Mouse (Mus musculus) ovary, postnatal 14 days (tissue): ENCODE data around the gene Gas2l1.

Experiments used
- DNase-seq: peaks from one replicate; pipeline ENCODE4 v3.0.0; 2022; ENCODE audit warnings: low spot score

Gene Gas2l1

DNA sequence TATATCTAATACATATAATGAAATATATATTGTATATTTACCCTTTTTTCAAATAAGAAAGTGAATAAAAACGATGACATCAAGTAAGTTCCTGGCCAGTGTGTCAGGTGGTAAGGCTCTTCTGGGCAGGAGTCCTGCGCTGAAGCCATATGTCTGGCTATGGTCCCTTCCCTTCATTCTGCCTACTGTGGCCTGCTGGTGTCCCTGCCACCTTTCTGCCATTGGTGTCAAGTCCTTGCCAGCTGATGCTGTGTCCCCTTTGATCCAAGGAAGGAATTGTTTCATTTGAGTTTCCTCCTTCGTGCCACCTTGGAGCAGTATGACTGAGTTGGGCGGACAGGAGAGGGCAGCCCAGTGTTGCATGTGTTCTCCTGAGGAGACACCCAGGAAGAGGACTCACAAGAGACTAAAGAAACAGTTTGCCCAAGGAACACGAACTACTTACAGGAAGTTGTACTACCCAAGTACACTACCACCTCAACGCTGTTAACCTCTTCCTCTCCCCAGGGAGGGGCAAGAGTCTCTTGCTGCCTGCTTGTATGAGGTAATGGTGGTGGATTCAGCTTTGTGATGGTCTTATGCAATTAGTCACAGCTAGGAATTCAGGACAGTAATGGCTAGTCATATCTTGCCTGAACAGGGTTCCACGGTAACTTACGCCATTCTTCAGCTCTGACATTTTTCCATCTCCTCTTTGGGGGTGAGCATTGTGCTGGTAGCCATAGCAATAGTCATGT is 22.3 kb downstream of the Gas2l1 start:
- no peak for DNase-seq

- no peak for DNase-seq
These were observed 23.9 kb downstream of the Gas2l1 start for GRCm38 (mm10) chr11:5041144-5041780.

- DNase-seq: no peak
These were observed 24.5 kb downstream of the Gas2l1 start for GRCm38 (mm10) chr11:5040585-5040984.

DNA sequence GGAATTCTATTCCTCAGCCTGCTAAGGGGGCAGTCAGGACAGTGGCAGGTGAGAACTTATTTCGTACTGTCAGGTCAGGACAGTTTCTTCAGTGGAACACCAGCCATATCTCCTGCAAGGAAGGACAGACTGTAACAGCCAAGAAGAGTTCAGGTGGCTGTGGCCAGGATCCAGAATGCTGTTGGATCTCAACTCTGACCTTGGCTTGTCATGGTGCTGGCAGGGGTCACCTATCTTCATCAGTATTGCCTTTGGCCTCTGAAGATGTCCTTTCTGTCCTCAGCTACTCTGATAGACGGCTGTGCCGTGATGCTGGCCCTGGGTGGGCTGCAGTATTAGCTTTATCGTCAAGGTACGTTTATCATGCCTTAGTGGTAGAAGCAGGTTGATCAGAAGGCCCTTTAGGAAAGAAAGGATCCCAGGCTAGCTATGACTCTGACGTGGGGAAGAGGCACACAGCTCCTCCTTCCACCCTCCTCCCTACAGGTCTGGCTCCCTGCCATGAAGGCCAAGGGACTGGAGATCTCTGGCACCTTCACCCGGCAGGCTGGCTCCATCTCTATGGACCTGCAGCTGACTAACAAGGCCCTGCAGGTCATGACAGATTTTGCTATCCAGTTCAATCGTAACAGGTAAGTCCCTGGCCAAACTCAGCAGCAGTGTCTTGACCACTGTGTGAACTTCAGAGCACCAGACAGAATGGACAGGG is 27.8 kb downstream of the Gas2l1 start:
- DNase-seq: no peak

DNA sequence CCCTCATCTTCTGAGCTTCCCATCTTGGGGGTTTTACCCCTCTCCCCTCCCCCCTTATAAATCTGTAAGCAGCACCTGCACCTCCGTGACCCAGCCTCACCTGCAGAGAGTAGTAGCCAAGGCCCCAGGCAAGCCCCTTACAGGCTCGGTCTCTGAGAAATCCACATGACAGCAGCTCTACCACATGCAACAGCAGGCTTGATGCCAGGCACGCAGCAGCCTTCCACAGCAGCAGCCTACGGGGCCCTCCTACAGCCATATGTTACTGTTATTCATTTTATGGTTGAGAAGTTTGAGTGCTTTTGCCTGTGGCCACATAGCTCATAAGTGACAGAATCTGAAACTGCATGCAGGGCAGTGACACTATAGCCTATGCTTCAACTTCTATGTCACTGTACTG is 29.7 kb downstream of the Gas2l1 start:
- DNase-seq: no peak

- DNase-seq: no peak
These were observed 32.0 kb downstream of the Gas2l1 start for GRCm38 (mm10) chr11:5033136-5033535.

- no peak for DNase-seq
These were observed 32.4 kb downstream of the Gas2l1 start for GRCm38 (mm10) chr11:5032706-5033105.

GRCm38 (mm10) chr11:5028228-5028627 is 36.9 kb downstream of the Gas2l1 start:
- no peak for DNase-seq

DNA sequence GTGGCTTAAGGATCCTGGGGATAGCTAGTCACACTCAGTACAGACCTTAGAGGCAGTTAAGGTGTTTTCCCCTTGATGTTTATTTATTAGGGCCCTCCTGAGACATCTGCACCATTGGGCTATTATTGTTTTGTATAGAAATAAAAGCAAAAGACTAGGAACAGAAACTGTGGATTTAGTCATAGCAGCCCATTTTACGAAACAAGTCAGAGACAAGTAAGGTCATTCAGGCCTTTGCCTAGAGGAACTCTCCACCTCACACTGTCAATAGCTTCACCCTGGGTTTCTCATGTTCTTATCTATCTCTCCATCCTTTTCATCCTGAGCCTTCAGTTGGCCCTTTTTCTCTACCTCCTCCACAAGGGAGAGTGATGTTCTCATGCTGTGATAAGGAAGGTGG is 40.0 kb downstream of the Gas2l1 start:
- DNase-seq: no peak

DNA sequence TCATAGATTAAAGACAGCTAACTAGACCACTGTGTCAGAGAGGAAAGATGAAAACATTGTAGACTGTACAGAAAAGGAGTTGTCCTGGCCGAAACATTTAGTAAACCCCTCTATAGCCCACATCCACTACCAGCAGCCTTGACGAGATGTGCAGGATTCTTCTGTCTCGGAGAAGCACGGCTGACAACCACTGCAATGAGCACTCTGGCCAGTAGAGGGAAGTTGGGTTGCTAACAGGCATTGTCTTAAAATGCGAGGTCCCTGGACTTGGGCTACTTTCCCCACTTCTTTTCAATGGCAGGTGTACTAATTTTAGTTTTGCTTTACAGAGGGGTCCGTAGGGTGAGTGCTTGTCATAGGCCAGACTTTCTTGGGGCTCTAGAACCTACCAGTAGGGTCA is 47.6 kb downstream of the Gas2l1 start:
- peak; percentile 11 for DNase-seq

DNA sequence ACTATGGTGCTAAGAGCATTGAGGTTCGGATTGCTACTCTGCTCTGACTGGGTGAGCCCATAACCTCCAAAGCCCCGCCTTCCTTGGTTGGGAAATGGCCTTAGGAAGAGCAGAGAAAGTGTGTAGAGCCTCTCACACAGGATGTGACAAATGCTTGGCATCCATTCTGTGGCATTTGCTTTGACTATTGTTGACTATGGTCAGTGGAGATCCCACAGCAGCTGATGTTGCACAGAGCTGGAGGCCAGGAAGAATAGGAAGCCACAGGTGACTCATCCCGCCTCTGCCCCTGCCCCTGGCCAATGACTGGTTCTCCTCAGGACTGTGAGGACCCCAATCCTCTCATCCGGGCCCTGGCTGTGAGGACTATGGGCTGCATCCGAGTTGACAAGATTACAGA is 48.8 kb downstream of the Gas2l1 start:
- DNase-seq: no peak

GRCm38 (mm10) chr11:5015720-5016119 is 49.4 kb downstream of the Gas2l1 start:
- peak; percentile 50 for DNase-seq

GRCm38 (mm10) chr11:5012213-5012715 is 52.9 kb downstream of the Gas2l1 start:
- no peak for DNase-seq

DNA sequence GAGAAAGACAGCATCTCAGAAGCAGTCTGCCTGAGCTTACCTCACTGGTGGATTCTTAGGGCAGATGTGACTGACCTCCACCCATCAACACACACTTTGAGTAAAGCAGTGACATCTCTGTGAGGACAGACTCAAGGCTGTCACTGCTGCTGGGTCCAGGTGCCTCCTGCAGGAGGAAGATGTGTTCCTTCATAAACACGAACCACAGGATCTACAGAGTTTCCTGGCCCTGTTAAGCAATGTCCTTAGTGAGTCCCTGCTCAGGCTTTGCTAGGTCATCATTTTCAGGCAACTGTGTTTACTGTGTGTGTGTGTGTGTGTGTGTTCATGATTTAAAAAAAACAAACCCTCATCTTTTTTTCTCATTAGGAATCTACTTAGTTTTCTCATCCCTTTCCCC is 53.6 kb downstream of the Gas2l1 start:
- DNase-seq: no peak

GRCm38 (mm10) chr11:5010205-5010604 is 54.9 kb downstream of the Gas2l1 start:
- DNase-seq: no peak

DNA sequence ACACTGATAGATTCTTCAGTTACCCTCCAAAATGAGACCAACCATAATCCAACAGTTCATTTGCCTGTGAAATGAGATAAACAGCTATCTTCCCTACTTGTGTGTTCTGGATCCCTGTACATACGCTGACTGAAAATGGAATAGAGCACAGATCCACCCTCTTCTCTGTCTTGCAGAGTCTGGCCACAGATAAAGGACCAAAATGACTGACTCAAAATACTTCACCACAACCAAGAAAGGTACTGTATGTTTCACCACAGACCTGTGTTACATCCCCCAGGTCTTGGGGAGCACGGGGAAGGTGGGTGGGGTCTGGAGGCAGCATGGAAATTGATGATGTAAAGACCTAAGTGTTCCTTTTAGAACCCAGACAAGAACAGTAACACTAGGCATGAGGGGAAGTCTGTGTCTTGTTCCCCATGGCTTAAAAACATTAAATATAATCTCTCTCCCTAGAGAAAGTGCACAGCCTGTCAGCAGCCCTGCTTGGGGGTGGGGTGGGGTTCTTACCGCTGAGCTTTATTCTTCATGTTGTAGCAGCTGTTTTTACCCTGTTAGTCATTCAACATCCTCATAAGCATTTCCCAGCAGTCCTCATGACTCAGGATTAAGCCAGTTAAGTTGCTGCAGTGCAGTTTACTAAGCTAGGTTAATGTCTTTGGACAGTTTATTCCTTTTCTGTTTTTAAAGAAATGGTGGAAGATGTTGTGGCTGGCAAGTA is 55.6 kb downstream of the Gas2l1 start:
- no peak for DNase-seq

DNA sequence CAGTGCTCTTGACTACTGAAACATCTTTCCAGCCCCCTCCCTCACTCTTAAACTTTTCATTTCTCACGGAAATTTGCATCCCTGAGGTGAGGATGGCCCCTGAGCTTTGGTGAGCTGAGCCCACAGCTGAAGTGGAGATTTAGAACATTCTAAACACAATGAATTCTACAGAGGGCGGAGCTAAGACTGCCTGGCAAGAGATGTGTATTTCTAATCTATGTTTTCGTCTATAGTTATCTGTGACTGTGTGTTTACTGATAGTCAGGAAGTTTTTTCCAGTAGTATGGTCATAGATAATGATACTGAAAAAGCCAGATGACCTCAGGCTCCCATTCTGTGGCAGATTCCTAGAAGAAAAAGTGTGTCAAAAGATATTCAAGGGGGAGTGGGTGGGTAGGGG is 56.3 kb downstream of the Gas2l1 start:
- no peak for DNase-seq

DNA sequence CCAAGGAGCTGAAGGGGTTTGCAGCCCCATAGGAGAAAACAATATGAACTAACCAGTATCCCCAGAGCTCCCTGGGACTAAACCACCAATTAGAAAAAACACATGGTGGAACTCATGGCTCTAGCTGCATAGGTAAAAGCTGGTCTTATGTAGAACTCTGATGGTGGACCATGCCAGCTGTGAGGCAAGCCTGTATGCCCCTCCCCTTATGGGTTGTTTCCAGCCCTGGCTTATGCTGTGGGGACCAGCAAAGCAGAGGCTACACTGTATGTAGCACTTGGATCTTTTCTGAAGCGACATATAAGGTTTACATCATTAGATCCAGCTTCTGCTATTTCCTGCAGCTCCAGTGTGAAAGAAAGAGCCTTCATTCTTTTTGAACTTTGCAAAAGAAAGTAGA is 57.9 kb downstream of the Gas2l1 start:
- DNase-seq: no peak

- no peak for DNase-seq
These were observed 59.6 kb downstream of the Gas2l1 start for GRCm38 (mm10) chr11:5005528-5005927.
